ENCODE assay signal across 29 mouse cellular contexts in the genomic region with DNA sequence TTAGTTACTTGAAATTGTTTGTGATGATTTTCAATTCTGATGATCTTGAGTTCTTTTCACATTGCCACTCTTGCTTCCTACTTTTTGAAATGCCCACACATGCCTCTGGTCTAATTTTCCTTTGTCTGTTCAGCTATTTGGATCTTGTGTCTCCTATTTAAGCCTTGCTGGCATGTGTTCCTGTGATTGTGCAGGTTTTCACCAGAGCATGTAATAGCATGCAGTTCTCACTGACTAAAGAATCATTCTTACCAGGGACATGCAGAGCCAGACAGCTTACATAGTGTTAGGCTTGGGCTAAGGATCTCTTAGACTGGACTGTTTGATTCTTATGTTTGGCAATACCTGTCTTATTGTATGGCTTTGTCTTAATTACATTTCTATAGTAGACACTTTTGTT.
"Had no signal": no experiment of that assay in that cellular context is flagged by ENCODE, and none has a peak within 500 bp of the region (broad histone marks: within the 10 kb centered on the region; RNA-seq: fewer than 3 reads in every experiment).

No protein-coding gene starts in this region.

- ATAC-seq: forebrain, embryonic 13.5 days; forebrain, embryonic 14.5 days; forebrain, embryonic 15.5 days; forebrain, postnatal 0 days had no signal

- H3K4me3 ChIP-seq: embryonic facial prominence, embryonic 10.5 days; embryonic facial prominence, embryonic 12.5 days; embryonic facial prominence, embryonic 13.5 days; embryonic facial prominence, embryonic 15.5 days; erythroblast, embryonic 14.5 days; forebrain, embryonic 10.5 days; forebrain, embryonic 12.5 days; forebrain, embryonic 13.5 days; forebrain, embryonic 15.5 days; gastrocnemius, adult 2 months; heart, adult 2 months; heart, embryonic 10.5 days had no signal

- H3K4me2 ChIP-seq: embryonic facial prominence, embryonic 12.5 days; embryonic facial prominence, embryonic 13.5 days; embryonic facial prominence, embryonic 15.5 days; forebrain, embryonic 12.5 days; forebrain, embryonic 13.5 days; forebrain, embryonic 15.5 days had no signal

- H3K27me3 ChIP-seq: embryonic facial prominence, embryonic 12.5 days; embryonic facial prominence, embryonic 13.5 days; embryonic facial prominence, embryonic 15.5 days; forebrain, embryonic 12.5 days; forebrain, embryonic 13.5 days; forebrain, embryonic 15.5 days had no signal

- H3K9ac ChIP-seq: embryonic facial prominence, embryonic 12.5 days; embryonic facial prominence, embryonic 13.5 days; embryonic facial prominence, embryonic 15.5 days; forebrain, embryonic 12.5 days; forebrain, embryonic 13.5 days; forebrain, embryonic 15.5 days; forebrain, postnatal 0 days had no signal

- H3K27ac ChIP-seq: embryonic facial prominence, embryonic 10.5 days; embryonic facial prominence, embryonic 12.5 days; embryonic facial prominence, embryonic 13.5 days; embryonic facial prominence, embryonic 15.5 days; forebrain, embryonic 10.5 days; forebrain, embryonic 12.5 days; forebrain, embryonic 13.5 days; forebrain, embryonic 15.5 days; gastrocnemius, adult 2 months; heart, adult 2 months; heart, embryonic 10.5 days had no signal

- H3K9me3 ChIP-seq: embryonic facial prominence, embryonic 10.5 days; embryonic facial prominence, embryonic 12.5 days; embryonic facial prominence, embryonic 13.5 days; embryonic facial prominence, embryonic 15.5 days; forebrain, embryonic 10.5 days; forebrain, embryonic 12.5 days; forebrain, embryonic 13.5 days; forebrain, embryonic 15.5 days; heart, embryonic 10.5 days had no signal

- H3K36me3 ChIP-seq: embryonic facial prominence, embryonic 12.5 days; embryonic facial prominence, embryonic 13.5 days; embryonic facial prominence, embryonic 15.5 days; forebrain, embryonic 10.5 days; forebrain, embryonic 12.5 days; forebrain, embryonic 15.5 days; heart, embryonic 10.5 days had no signal

- H3K4me1 ChIP-seq: embryonic facial prominence, embryonic 12.5 days; embryonic facial prominence, embryonic 13.5 days; embryonic facial prominence, embryonic 15.5 days; forebrain, embryonic 12.5 days; forebrain, embryonic 13.5 days; forebrain, embryonic 15.5 days; heart, embryonic 10.5 days had no signal

- DNase-seq: cerebellum, adult 2 months; cerebellum, adult 8-10 months; cerebellum, adult 9-10 months; cerebellum, adult 9-11 months; cerebellum, postnatal 10 days; cerebellum, postnatal 14 days; cerebellum, postnatal 25 days; cerebellum, postnatal 36 days; embryo, embryonic 11 days; forebrain, postnatal 0 days; gastrocnemius, adult 2 months; gastrocnemius, postnatal 10 days; gastrocnemius, postnatal 14 days; gastrocnemius, postnatal 25 days; gastrocnemius, postnatal 36 days; heart, adult 11 months; heart, adult 18-20 months; heart, adult 2 months had no signal
